Mouse (Mus musculus): ENCODE measurements at regions not wholly inside any gene's neighbourhood (a gene's known extent, or its start where the extent isn't known, plus 50 kb on each side); places are given as distances from the start of the nearest gene placed in this dataset.

- 57% methylated on average over 6 of the region's 6 CpGs for WGBS
- Histone ChIP-seq H3K27me3 (no peaks in the 10 kb centered on the region), H3K9me3 (no peaks in the 10 kb centered on the region), H3K4me3 (no peak overlapping the region), H3K36me3 (no peaks in the 10 kb centered on the region), H3K9ac (no peak overlapping the region), H3K27ac (no peak overlapping the region), H3K4me2 (no peak overlapping the region), H3K4me1 (no peaks in the 10 kb centered on the region)
- ATAC-seq (ENCODE audit: insufficient number of reproducible peaks, insufficient read depth, low FRiP score, low TSS enrichment, low read depth), result no peak
These were observed 195.1 kb upstream of the Sptlc3 start for GRCm38 (mm10) chr2:139298541-139299152.

GRCm38 (mm10) chr2:139311401-139311812 is 182.3 kb upstream of the Sptlc3 start:
- Histone ChIP-seq H3K27me3 (no peaks in the 10 kb centered on the region), H3K4me2 (no peak overlapping the region), H3K27ac (no peak overlapping the region), H3K9ac (no peak overlapping the region), H3K9me3 (no peaks in the 10 kb centered on the region), H3K4me3 (no peak overlapping the region), H3K36me3 (no peaks in the 10 kb centered on the region), H3K4me1 (no peaks in the 10 kb centered on the region)
- ATAC-seq (ENCODE audit: insufficient number of reproducible peaks, insufficient read depth, low FRiP score, low TSS enrichment, low read depth), result no peak
- WGBS, result 74% methylated on average over 1 of the region's 1 CpGs

- Histone ChIP-seq H3K27me3 (no peaks in the 10 kb centered on the region), H3K4me1 (no peaks in the 10 kb centered on the region), H3K4me2 (no peak overlapping the region), H3K36me3 (no peaks in the 10 kb centered on the region), H3K9me3 (no peaks in the 10 kb centered on the region), H3K4me3 (no peak overlapping the region), H3K27ac (no peak overlapping the region), H3K9ac (no peak overlapping the region)
- 87% methylated on average over 4 of the region's 4 CpGs for WGBS
- ATAC-seq (ENCODE audit: insufficient number of reproducible peaks, insufficient read depth, low FRiP score, low TSS enrichment, low read depth), result no peak
These were observed 181.7 kb upstream of the Sptlc3 start for GRCm38 (mm10) chr2:139312053-139312452.

GRCm38 (mm10) chr2:139322509-139322908 is 171.2 kb upstream of the Sptlc3 start:
- ATAC-seq (ENCODE audit: insufficient number of reproducible peaks, insufficient read depth, low FRiP score, low TSS enrichment, low read depth), result no peak
- Histone ChIP-seq H3K9ac (no peak overlapping the region), H3K9me3 (no peaks in the 10 kb centered on the region), H3K27me3 (no peaks in the 10 kb centered on the region), H3K4me2 (no peak overlapping the region), H3K27ac (no peak overlapping the region), H3K36me3 (no peaks in the 10 kb centered on the region), H3K4me1 (0 out of 2 replicates have a peak, but pooled peaks cover 4% of the 10 kb centered on the region), H3K4me3 (no peak overlapping the region)
- 40% methylated on average over 2 of the region's 2 CpGs for WGBS

GRCm38 (mm10) chr2:139325501-139325900 is 168.2 kb upstream of the Sptlc3 start:
- Histone ChIP-seq H3K4me2 (no peak overlapping the region), H3K27me3 (no peaks in the 10 kb centered on the region), H3K4me3 (no peak overlapping the region), H3K27ac (no peak overlapping the region), H3K9ac (no peak overlapping the region), H3K9me3 (no peaks in the 10 kb centered on the region), H3K4me1 (0 out of 2 replicates have a peak, but pooled peaks cover 4% of the 10 kb centered on the region), H3K36me3 (no peaks in the 10 kb centered on the region)
- ATAC-seq (ENCODE audit: insufficient number of reproducible peaks, insufficient read depth, low FRiP score, low TSS enrichment, low read depth), result no peak
- WGBS, result 73% methylated on average over 3 of the region's 3 CpGs

- no peak overlapping the region for H3K4me3 ChIP-seq
- no peaks in the 10 kb centered on the region for H3K36me3 ChIP-seq
- no peaks in the 10 kb centered on the region for H3K9me3 ChIP-seq
- WGBS, result 50% methylated on average over 1 of the region's 1 CpGs
- no peak overlapping the region for H3K4me2 ChIP-seq
- no peak for ATAC-seq (ENCODE audit: insufficient number of reproducible peaks, insufficient read depth, low FRiP score, low TSS enrichment, low read depth)
- H3K4me1 ChIP-seq, result no peaks in the 10 kb centered on the region
- no peak overlapping the region for H3K27ac ChIP-seq
- H3K27me3 ChIP-seq, result no peaks in the 10 kb centered on the region
- H3K9ac ChIP-seq, result no peak overlapping the region
These were observed 159.0 kb upstream of the Sptlc3 start for GRCm38 (mm10) chr2:139334681-139335080.

- Histone ChIP-seq H3K27ac (no peak overlapping the region), H3K4me3 (no peak overlapping the region), H3K36me3 (no peaks in the 10 kb centered on the region), H3K4me2 (no peak overlapping the region), H3K27me3 (no peaks in the 10 kb centered on the region), H3K9me3 (no peaks in the 10 kb centered on the region), H3K4me1 (no peaks in the 10 kb centered on the region), H3K9ac (no peak overlapping the region)
- ATAC-seq (ENCODE audit: insufficient number of reproducible peaks, insufficient read depth, low FRiP score, low TSS enrichment, low read depth), result no peak
- 57% methylated on average over 4 of the region's 4 CpGs for WGBS
These were observed 155.5 kb upstream of the Sptlc3 start for GRCm38 (mm10) chr2:139338240-139338639.

GRCm38 (mm10) chr2:139356280-139357010 is 137.3 kb upstream of the Sptlc3 start:
- H3K9me3 ChIP-seq, result no peaks in the 10 kb centered on the region
- H3K27ac ChIP-seq, result no peak overlapping the region
- ATAC-seq (ENCODE audit: insufficient number of reproducible peaks, insufficient read depth, low FRiP score, low TSS enrichment, low read depth), result no peak
- no peak overlapping the region for H3K9ac ChIP-seq
- H3K4me1 ChIP-seq, result no peaks in the 10 kb centered on the region
- WGBS, result 86% methylated on average over 3 of the region's 3 CpGs
- H3K36me3 ChIP-seq, result no peaks in the 10 kb centered on the region
- no peaks in the 10 kb centered on the region for H3K27me3 ChIP-seq
- no peak overlapping the region for H3K4me3 ChIP-seq
- H3K4me2 ChIP-seq, result no peak overlapping the region

GRCm38 (mm10) chr2:139362245-139362847 is 131.4 kb upstream of the Sptlc3 start:
- Histone ChIP-seq H3K36me3 (no peaks in the 10 kb centered on the region), H3K9ac (no peak overlapping the region), H3K27ac (no peak overlapping the region), H3K9me3 (no peaks in the 10 kb centered on the region), H3K4me1 (no peaks in the 10 kb centered on the region), H3K4me3 (no peak overlapping the region), H3K27me3 (no peaks in the 10 kb centered on the region), H3K4me2 (no peak overlapping the region)
- WGBS, result 67% methylated on average over 1 of the region's 1 CpGs
- no peak for ATAC-seq (ENCODE audit: insufficient number of reproducible peaks, insufficient read depth, low FRiP score, low TSS enrichment, low read depth)

- Histone ChIP-seq H3K4me1 (no peaks in the 10 kb centered on the region), H3K27ac (no peak overlapping the region), H3K4me3 (no peak overlapping the region)
These were observed 123.6 kb upstream of the Sptlc3 start for GRCm38 (mm10) chr2:139370070-139370469.

GRCm38 (mm10) chr2:139380285-139380684 is 113.4 kb upstream of the Sptlc3 start:
- WGBS, result 73% methylated on average over 6 of the region's 6 CpGs
- no peak overlapping the region for H3K9ac ChIP-seq
- ATAC-seq (ENCODE audit: insufficient number of reproducible peaks, insufficient read depth, low FRiP score, low TSS enrichment, low read depth), result no peak

More at GRCm38 (mm10) chr2:139370070-139370469, 123.6 kb upstream of the Sptlc3 start:
- Histone ChIP-seq H3K27me3 (no peaks in the 10 kb centered on the region), H3K9me3 (no peaks in the 10 kb centered on the region), H3K9ac (no peak overlapping the region), H3K36me3 (no peaks in the 10 kb centered on the region), H3K4me2 (no peak overlapping the region)
- 28% methylated on average over 1 of the region's 1 CpGs for WGBS
- ATAC-seq (ENCODE audit: insufficient number of reproducible peaks, insufficient read depth, low FRiP score, low TSS enrichment, low read depth), result no peak

GRCm38 (mm10) chr2:139381628-139382027 is 112.1 kb upstream of the Sptlc3 start:
- no peak overlapping the region for H3K9ac ChIP-seq
- no peak overlapping the region for H3K27ac ChIP-seq
- no peaks in the 10 kb centered on the region for H3K36me3 ChIP-seq
- H3K9me3 ChIP-seq, result no peaks in the 10 kb centered on the region
- no peaks in the 10 kb centered on the region for H3K27me3 ChIP-seq
- ATAC-seq (ENCODE audit: insufficient number of reproducible peaks, insufficient read depth, low FRiP score, low TSS enrichment, low read depth), result 0 out of 2 replicates have a peak, but pooled peaks have one; percentile 32
- no peak overlapping the region for H3K4me3 ChIP-seq
- WGBS, result 2% methylated on average over 1 of the region's 1 CpGs
- no peaks in the 10 kb centered on the region for H3K4me1 ChIP-seq
- H3K4me2 ChIP-seq, result no peak overlapping the region

More at GRCm38 (mm10) chr2:139380285-139380684, 113.4 kb upstream of the Sptlc3 start:
- Histone ChIP-seq H3K27me3 (no peaks in the 10 kb centered on the region), H3K4me2 (no peak overlapping the region), H3K4me1 (no peaks in the 10 kb centered on the region), H3K36me3 (no peaks in the 10 kb centered on the region), H3K4me3 (no peak overlapping the region), H3K9me3 (no peaks in the 10 kb centered on the region), H3K27ac (no peak overlapping the region)

Measured in embryonic facial prominence, embryonic 13.5 days (tissue).